Mouse (Mus musculus) right cerebral cortex, adult 18-20 months (tissue): ENCODE data around the gene Adcy5.

ENCODE experiments used
- DNase-seq: peaks from one replicate; pipeline ENCODE4 v3.0.0; 2022; ENCODE audit warnings: mixed read lengths

The Adcy5 gene

GRCm38 (mm10) chr16:35154641-35155390, at the start of gene Adcy5:
Adcy5 (plus strand) TSS chr16:35154877.
- DNase-seq = peak; percentile 50

- DNase-seq = no peak
Measured at GRCm38 (mm10) chr16:35107985-35108384, 46.7 kb upstream of the Adcy5 start.

GRCm38 (mm10) chr16:35109156-35109555, 45.5 kb upstream of the Adcy5 start:
- no peak for DNase-seq

GRCm38 (mm10) chr16:35109656-35110291, 44.9 kb upstream of the Adcy5 start:
- DNase-seq = no peak

GRCm38 (mm10) chr16:35110410-35111142, 44.1 kb upstream of the Adcy5 start:
- DNase-seq = peak; percentile 88

GRCm38 (mm10) chr16:35111143-35111620, 43.5 kb upstream of the Adcy5 start:
- DNase-seq = peak; percentile 51

GRCm38 (mm10) chr16:35113496-35113895, 41.2 kb upstream of the Adcy5 start:
- no peak for DNase-seq

GRCm38 (mm10) chr16:35116328-35116956, 38.2 kb upstream of the Adcy5 start:
- no peak for DNase-seq

GRCm38 (mm10) chr16:35117436-35117835, 37.2 kb upstream of the Adcy5 start:
- peak; percentile 50 for DNase-seq

GRCm38 (mm10) chr16:35120603-35121002, 34.1 kb upstream of the Adcy5 start:
- DNase-seq = no peak

GRCm38 (mm10) chr16:35127270-35127669, 27.4 kb upstream of the Adcy5 start:
- DNase-seq = no peak

- no peak for DNase-seq
Measured at GRCm38 (mm10) chr16:35130172-35130571, 24.5 kb upstream of the Adcy5 start.

GRCm38 (mm10) chr16:35139416-35139815, 15.3 kb upstream of the Adcy5 start:
- no peak for DNase-seq

- no peak for DNase-seq
Measured at GRCm38 (mm10) chr16:35139873-35140619, 14.6 kb upstream of the Adcy5 start.

GRCm38 (mm10) chr16:35140620-35140975, 14.1 kb upstream of the Adcy5 start:
- no peak for DNase-seq

- no peak for DNase-seq
Measured at GRCm38 (mm10) chr16:35141839-35142238, 12.8 kb upstream of the Adcy5 start.

- no peak for DNase-seq
Measured at GRCm38 (mm10) chr16:35146153-35146552, 8.5 kb upstream of the Adcy5 start.

GRCm38 (mm10) chr16:35153146-35153755, 1.4 kb upstream of the Adcy5 start:
- DNase-seq = no peak

- peak; percentile 75 for DNase-seq
Measured at GRCm38 (mm10) chr16:35154245-35154640, 434 bp upstream of the Adcy5 start.

- DNase-seq = peak; percentile 65
Measured at GRCm38 (mm10) chr16:35155391-35156305, 971 bp downstream of the Adcy5 start.

- peak; percentile 46 for DNase-seq
Measured at GRCm38 (mm10) chr16:35156306-35156695, 1.6 kb downstream of the Adcy5 start.
